Mouse (Mus musculus): ENCODE measurements around the gene Atad1. TPM values are rescaled to one million over a fixed set of nuclear protein-coding genes. Genes with fewer than 3 reads are reported as not detected.

Atad1 gene
- polyA plus RNA-seq, 1 experiment, result 58.3 TPM

- no peak overlapping the region for H3K4me3 ChIP-seq (ENCODE audit: insufficient read depth, low read depth, low read length)
- H3K27ac ChIP-seq (replicated peaks; ENCODE audit: low read depth, low read length), result no peak overlapping the region
- peaks cover 6% of the 10 kb centered on the region; the same call in 1 of the 2 replicates for H3K4me1 ChIP-seq (ENCODE audit: control insufficient read depth, insufficient read depth, insufficient read length, low read length)
These were observed 110.9 kb downstream of the Atad1 start for GRCm38 (mm10) chr19:32628572-32629132.

DNA sequence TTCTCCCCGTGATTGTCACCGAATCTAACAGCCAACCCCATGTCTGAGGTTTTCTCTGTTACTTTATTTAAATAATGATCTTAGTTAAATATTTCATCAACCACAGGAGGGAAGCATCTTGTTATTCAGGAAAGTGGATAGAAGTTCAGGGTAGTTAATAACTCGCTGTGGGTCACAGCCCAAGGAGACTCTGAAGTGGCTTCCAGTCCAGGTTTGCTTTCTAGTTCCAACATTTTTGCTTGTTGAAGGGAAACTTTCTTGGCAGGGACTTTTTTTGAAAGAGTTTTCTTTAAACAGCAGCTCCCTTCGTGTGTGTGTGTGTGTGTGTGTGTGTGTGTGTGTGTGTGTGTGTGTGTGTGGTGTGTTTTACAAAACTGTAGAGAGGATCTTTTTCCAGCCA is 112.0 kb downstream of the Atad1 start:
- peaks cover 6% of the 10 kb centered on the region; the same call in 1 of the 2 replicates for H3K4me1 ChIP-seq (ENCODE audit: control insufficient read depth, insufficient read depth, insufficient read length, low read length)
- no peak overlapping the region for H3K4me3 ChIP-seq (ENCODE audit: insufficient read depth, low read depth, low read length)
- H3K27ac ChIP-seq (replicated peaks; ENCODE audit: low read depth, low read length), result no peak overlapping the region

DNA sequence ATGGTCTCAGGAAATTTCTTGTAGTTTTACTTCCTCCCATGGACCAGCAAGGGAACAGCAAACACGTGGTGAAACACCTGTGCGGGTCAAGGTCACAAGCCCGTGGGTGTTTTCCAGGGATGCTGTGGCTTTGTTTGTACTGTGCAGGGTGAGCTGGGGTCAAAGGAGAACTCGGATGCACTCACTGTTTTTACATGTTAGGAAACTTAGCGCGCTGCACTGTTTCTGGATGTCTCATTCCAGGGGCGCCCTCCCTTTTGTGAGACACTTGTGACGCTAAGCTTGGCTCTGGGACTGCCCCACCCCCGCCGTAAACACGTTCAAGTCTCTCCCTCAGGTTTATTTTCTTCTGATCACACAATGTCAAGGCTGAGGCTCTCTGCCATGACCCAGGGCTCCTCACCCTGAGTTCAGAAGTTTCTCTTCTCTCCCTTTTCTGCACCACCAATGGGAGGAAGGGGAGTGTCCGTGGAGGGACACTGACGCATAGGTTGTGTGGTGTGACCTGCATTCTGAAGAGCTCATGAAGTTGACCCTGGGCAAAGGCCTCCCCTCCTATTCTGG is 112.7 kb downstream of the Atad1 start:
- no peak overlapping the region for H3K4me3 ChIP-seq (ENCODE audit: insufficient read depth, low read depth, low read length)
- H3K27ac ChIP-seq (replicated peaks; ENCODE audit: low read depth, low read length), result no peak overlapping the region
- H3K4me1 ChIP-seq (ENCODE audit: control insufficient read depth, insufficient read depth, insufficient read length, low read length), result peaks cover 6% of the 10 kb centered on the region; the same call in 1 of the 2 replicates

DNA sequence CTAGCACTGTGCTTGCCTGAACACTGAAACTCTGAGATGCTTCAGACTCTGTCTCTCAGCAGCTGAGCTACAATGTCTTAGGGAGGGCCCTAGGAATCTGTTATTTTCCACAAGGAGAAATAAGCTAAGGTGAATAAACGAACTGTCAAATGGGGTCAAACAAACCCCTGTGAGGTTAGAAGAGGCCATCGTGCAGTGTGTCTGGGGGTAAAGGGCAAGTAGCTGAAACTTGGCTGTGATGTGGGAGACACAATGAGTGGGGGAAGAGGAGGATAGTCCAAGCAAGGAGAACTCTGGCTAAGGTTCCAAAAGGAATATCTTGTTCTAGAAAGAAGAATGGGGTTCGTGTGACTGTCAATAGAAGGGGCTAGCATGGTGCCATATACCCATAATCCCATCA is 117.4 kb downstream of the Atad1 start:
- Histone ChIP-seq H3K27ac (replicated peaks; ENCODE audit: low read depth, low read length) (no peak overlapping the region), H3K4me3 (ENCODE audit: insufficient read depth, low read depth, low read length) (no peak overlapping the region), H3K4me1 (ENCODE audit: control insufficient read depth, insufficient read depth, insufficient read length, low read length) (peaks cover 3% of the 10 kb centered on the region)

Other genes with a start within 250 kb of the Atad1 start
- gene Papss2, start 144.0 kb downstream of the Atad1 start, polyA plus RNA-seq (2012; ENCODE audit: insufficient read depth, insufficient read length, missing spikeins), result 9.3 and 11.6 TPM in 2 replicates
- 44.8 and 50.0 TPM in 2 replicates for gene Pten, start 17.7 kb upstream of the Atad1 start, polyA plus RNA-seq (2012; ENCODE audit: insufficient read depth, insufficient read length, missing spikeins)